Mouse (Mus musculus) midbrain, postnatal 0 days (tissue): ENCODE measurements at regions not wholly inside any gene's neighbourhood (a gene's known extent, or its start where the extent isn't known, plus 50 kb on each side); places are given as distances from the start of the nearest gene placed in this dataset.

Experiments used
- ATAC-seq: fragments of 200-750 bp; cut with Nextera tagmentation; 2 replicates; pipeline ENCODE4 v1.8.0; 2017; ENCODE audit warnings: moderate number of reproducible peaks, mild to moderate bottlenecking, moderate TSS enrichment, moderate library complexity; ENCODE audit not compliant: low FRiP score
- DNase-seq: peaks from one replicate; pipeline ENCODE4 v3.0.0-alpha.2; 2015; ENCODE audit warnings: low spot score
- H3K27ac ChIP-seq: fragments of 300-500 bp; sonication (generic); 2 replicates; pipeline ENCODE4 v1.5.1; 2014; ENCODE audit warnings: low read depth, mild to moderate bottlenecking, low read length, mixed read lengths
- H3K27me3 ChIP-seq: fragments of 300-500 bp; sonication (generic); 2 replicates; pipeline ENCODE4 v1.6.1; 2014; ENCODE audit warnings: low read length, control low read depth, mixed read lengths; ENCODE audit not compliant: insufficient read depth
- H3K36me3 ChIP-seq: fragments of 300-500 bp; sonication (generic); 2 replicates; pipeline ENCODE4 v1.6.1; 2014; ENCODE audit warnings: low read length, control low read depth, mixed read lengths; ENCODE audit not compliant: insufficient read depth
- H3K4me1 ChIP-seq: fragments of 300-500 bp; sonication (generic); 2 replicates; pipeline ENCODE4 v1.6.1; 2014; ENCODE audit warnings: mild to moderate bottlenecking, control low read depth, antibody characterized with exemption, low read length, mixed read lengths; ENCODE audit not compliant: insufficient read depth
- H3K4me2 ChIP-seq: fragments of 300-500 bp; sonication (generic); 2 replicates; pipeline ENCODE4 v1.6.1; 2014; ENCODE audit warnings: low read depth, mild to moderate bottlenecking, low read length, mixed read lengths; ENCODE audit not compliant: poor library complexity, severe bottlenecking
- H3K4me3 ChIP-seq: fragments of 300-500 bp; sonication (generic); 2 replicates; pipeline ENCODE4 v1.5.1; 2014; ENCODE audit warnings: low read depth, mild to moderate bottlenecking, low read length, moderate library complexity
- H3K9ac ChIP-seq: fragments of 300-500 bp; sonication (generic); replicated peaks from 2 replicates; pipeline ENCODE4 v1.6.1; 2014; ENCODE audit warnings: mild to moderate bottlenecking, low read length, moderate library complexity, mixed read lengths; ENCODE audit not compliant: poor library complexity, severe bottlenecking
- H3K9me3 ChIP-seq: fragments of 300-500 bp; sonication (generic); 2 replicates; pipeline ENCODE4 v1.6.1; 2016; ENCODE audit warnings: low read length, control low read depth
- CTCF ChIP-seq: IDR thresholded peaks from 2 replicates; pipeline ENCODE4 v1.5.1; 2016; ENCODE audit warnings: antibody characterized with exemption, mild to moderate bottlenecking
- WGBS: fragments of 180-500 bp; shearing (Covaris S2); extraction: QIAGEN DNeasy Blood & Tissue Kit; methylation state at CpG from one replicate; pipeline ENCODE4 v1.1.7; 2014; 5-methylcytosine and 5-hydroxymethylcytosine counted together

GRCm38 (mm10) chr3:56764336-56764735 lies 537.5 kb downstream of the Tm4sf1 start:
- H3K36me3 ChIP-seq = no peaks in the 10 kb centered on the region
- H3K9ac ChIP-seq = no peak overlapping the region
- H3K27me3 ChIP-seq = no peaks in the 10 kb centered on the region
- H3K4me1 ChIP-seq = no peaks in the 10 kb centered on the region
- no peak for ATAC-seq
- H3K4me2 ChIP-seq = no peak overlapping the region
- H3K9me3 ChIP-seq = no peaks in the 10 kb centered on the region
- WGBS = 96% methylated on average over 3 of the region's 3 CpGs
- no peak overlapping the region for H3K27ac ChIP-seq
- TF ChIP-seq CTCF = no peak
- no peak overlapping the region for H3K4me3 ChIP-seq
- DNase-seq = no peak

- H3K36me3 ChIP-seq = no peaks in the 10 kb centered on the region
- H3K27me3 ChIP-seq = no peaks in the 10 kb centered on the region
- no peak overlapping the region for H3K4me3 ChIP-seq
- no peaks in the 10 kb centered on the region for H3K4me1 ChIP-seq
- H3K9me3 ChIP-seq = no peaks in the 10 kb centered on the region
- ATAC-seq = no peak
- DNase-seq = peak; percentile 21
- H3K4me2 ChIP-seq = no peak overlapping the region
- H3K27ac ChIP-seq = no peak overlapping the region
- TF ChIP-seq CTCF = no peak
- H3K9ac ChIP-seq = no peak overlapping the region
- 83% methylated on average over 6 of the region's 6 CpGs for WGBS
Observed at GRCm38 (mm10) chr3:56763896-56764295, 537.9 kb downstream of the Tm4sf1 start.

- Histone ChIP-seq H3K9me3 (no peaks in the 10 kb centered on the region), H3K27ac (no peak overlapping the region), H3K4me3 (no peak overlapping the region), H3K36me3 (no peaks in the 10 kb centered on the region), H3K9ac (no peak overlapping the region), H3K27me3 (no peaks in the 10 kb centered on the region), H3K4me1 (peaks cover 3% of the 10 kb centered on the region; the same call in 1 of the 2 replicates), H3K4me2 (no peak overlapping the region)
- 52% methylated on average over 3 of the region's 3 CpGs for WGBS
- DNase-seq = peak; percentile 68
- peak; percentile 52 for TF ChIP-seq CTCF
- ATAC-seq = no peak
Observed at GRCm38 (mm10) chr3:56753654-56754053, 548.1 kb downstream of the Tm4sf1 start.

GRCm38 (mm10) chr3:56751926-56752325 lies 549.9 kb downstream of the Tm4sf1 start:
- Histone ChIP-seq H3K4me3 (no peak overlapping the region), H3K9ac (no peak overlapping the region), H3K27ac (no peak overlapping the region), H3K36me3 (no peaks in the 10 kb centered on the region), H3K9me3 (no peaks in the 10 kb centered on the region), H3K27me3 (no peaks in the 10 kb centered on the region), H3K4me2 (no peak overlapping the region), H3K4me1 (peaks cover 3% of the 10 kb centered on the region; the same call in 1 of the 2 replicates)
- 90% methylated on average over 1 of the region's 1 CpGs for WGBS
- TF ChIP-seq CTCF = no peak
- ATAC-seq = no peak
- DNase-seq = no peak

GRCm38 (mm10) chr3:56740902-56741301 lies 557.4 kb upstream of the Nbea start:
- Histone ChIP-seq H3K36me3 (no peaks in the 10 kb centered on the region), H3K4me3 (no peak overlapping the region), H3K9me3 (no peaks in the 10 kb centered on the region), H3K4me1 (no peaks in the 10 kb centered on the region), H3K27ac (no peak overlapping the region), H3K9ac (no peak overlapping the region), H3K27me3 (no peaks in the 10 kb centered on the region), H3K4me2 (no peak overlapping the region)
- ATAC-seq (no peak; the same call in 1 of the 2 replicates), DNase-seq (peak; percentile 75)
- no peak for TF ChIP-seq CTCF

GRCm38 (mm10) chr3:56739451-56739850 lies 556.0 kb upstream of the Nbea start:
- H3K36me3 ChIP-seq = no peaks in the 10 kb centered on the region
- no peak overlapping the region for H3K27ac ChIP-seq
- no peak for TF ChIP-seq CTCF
- H3K9me3 ChIP-seq = no peaks in the 10 kb centered on the region
- H3K4me2 ChIP-seq = no peak overlapping the region
- H3K9ac ChIP-seq = no peak overlapping the region
- no peak overlapping the region for H3K4me3 ChIP-seq
- no peaks in the 10 kb centered on the region for H3K4me1 ChIP-seq
- WGBS = 70% methylated on average over 3 of the region's 3 CpGs
- H3K27me3 ChIP-seq = no peaks in the 10 kb centered on the region
- DNase-seq (no peak), ATAC-seq (no peak)

GRCm38 (mm10) chr3:56730849-56731248 lies 547.3 kb upstream of the Nbea start:
- TF ChIP-seq CTCF = no peak
- H3K4me1 ChIP-seq = no peaks in the 10 kb centered on the region
- H3K9me3 ChIP-seq = no peaks in the 10 kb centered on the region
- H3K27ac ChIP-seq = no peak overlapping the region
- ATAC-seq (no peak), DNase-seq (no peak)
- no peak overlapping the region for H3K4me3 ChIP-seq
- H3K27me3 ChIP-seq = no peaks in the 10 kb centered on the region
- 43% methylated on average over 3 of the region's 3 CpGs for WGBS
- no peaks in the 10 kb centered on the region for H3K36me3 ChIP-seq
- H3K4me2 ChIP-seq = no peak overlapping the region
- H3K9ac ChIP-seq = no peak overlapping the region
